Mouse (Mus musculus) gonadal fat pad, adult 2 months (tissue): Measurements from ENCODE around the gene Acer1. TPM values are rescaled to one million over a fixed set of nuclear protein-coding genes. Genes with fewer than 3 reads are reported as not detected.

Source experiments
- DNase-seq: peaks from one replicate; pipeline ENCODE4 v3.0.0-alpha.2; 2012; ENCODE audit warnings: low read depth
- polyA plus RNA-seq: library from polyadenylated mRNA; depleted of rRNA; stranded (reverse); fragments of >200 nt; gene quantifications from 2 replicates; pipeline ENCODE4 v1.2.3, GENCODE M21; 2012

Acer1 gene
- polyA plus RNA-seq, 1 experiment, result not detected

GRCm38 (mm10) chr17:56989467-56990114, 7.7 kb upstream of the Acer1 start:
- DNase-seq, result no peak

GRCm38 (mm10) chr17:56988921-56989430, 7.0 kb upstream of the Acer1 start:
- peak; percentile 85 for DNase-seq

DNA sequence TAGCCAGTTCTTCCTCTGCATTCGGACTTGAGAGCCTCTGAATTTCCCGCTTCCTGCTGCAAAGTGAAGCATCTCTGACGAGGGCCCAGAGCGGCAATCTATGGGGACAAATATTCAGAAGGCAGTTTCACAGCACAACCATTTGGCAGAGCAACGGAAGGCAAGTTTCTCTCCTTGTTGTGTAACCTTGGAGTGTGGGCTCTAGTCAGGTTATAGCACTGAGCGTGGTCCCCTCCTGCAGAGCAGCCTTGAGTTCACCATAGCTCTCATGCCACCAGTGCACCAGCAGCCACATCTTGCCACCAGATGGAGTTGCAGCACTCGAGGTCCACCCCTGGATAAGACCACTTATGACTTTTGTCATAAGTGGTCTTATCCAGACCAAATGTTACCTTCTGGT, 6.5 kb upstream of the Acer1 start:
- no peak for DNase-seq

DNA sequence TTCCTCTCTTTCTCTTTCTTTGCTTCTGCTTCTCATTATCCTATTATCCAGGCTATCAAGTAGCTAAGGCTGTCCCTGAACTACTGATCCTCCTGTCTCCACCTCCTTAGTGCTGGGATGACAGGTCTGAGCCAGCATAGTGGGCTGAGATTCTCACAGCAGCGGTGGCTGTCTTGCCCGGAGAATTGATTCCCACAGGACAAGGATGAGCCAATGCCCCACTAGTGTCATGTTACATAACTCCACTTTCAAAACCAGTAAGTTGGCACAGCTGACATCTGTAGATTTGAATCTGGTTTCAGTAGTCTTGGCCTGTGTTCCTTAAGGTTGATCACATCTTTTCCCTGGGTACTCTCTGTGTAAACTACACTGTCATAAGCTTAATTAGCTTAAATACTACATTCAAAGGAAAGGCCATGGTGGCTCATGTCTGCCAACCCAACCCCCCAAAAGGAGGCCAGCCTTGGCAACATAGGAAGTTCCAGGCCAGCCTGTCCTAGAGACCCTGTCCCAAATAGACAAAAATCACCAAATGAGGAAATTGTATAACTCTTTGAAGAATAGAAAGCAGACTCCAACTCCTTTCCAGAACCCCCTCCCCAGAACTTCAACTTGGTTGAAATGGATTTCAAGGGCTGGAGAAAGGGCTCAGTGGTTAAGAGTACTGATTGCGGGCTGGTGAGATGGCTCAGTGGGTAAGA, 4.3 kb upstream of the Acer1 start:
- DNase-seq, result peak; percentile 59

DNA sequence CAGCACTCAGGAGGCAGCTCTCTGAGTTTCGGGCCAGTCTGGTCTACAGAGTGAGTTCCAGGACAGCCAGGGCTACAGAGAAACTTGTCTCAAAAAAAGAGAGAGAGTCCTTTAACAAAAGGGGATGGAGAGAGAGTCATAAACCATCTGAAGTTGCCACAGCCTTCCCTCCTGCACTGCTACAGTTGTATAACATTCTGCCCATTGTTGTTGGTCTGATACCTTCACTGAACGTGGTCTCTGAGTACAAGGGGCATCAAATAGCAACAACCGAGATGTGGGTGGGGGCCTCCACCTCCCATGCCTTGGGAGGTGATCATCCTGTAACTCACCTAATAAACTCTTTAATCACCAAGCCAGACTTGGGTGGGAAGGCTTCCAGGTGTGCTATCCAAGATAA, 3.7 kb upstream of the Acer1 start:
- DNase-seq, result no peak

- no peak for DNase-seq
Observed at GRCm38 (mm10) chr17:56984886-56985285, 3.0 kb upstream of the Acer1 start.

- DNase-seq, result no peak
Observed at GRCm38 (mm10) chr17:56981049-56981448, 877 bp downstream of the Acer1 start.

DNA sequence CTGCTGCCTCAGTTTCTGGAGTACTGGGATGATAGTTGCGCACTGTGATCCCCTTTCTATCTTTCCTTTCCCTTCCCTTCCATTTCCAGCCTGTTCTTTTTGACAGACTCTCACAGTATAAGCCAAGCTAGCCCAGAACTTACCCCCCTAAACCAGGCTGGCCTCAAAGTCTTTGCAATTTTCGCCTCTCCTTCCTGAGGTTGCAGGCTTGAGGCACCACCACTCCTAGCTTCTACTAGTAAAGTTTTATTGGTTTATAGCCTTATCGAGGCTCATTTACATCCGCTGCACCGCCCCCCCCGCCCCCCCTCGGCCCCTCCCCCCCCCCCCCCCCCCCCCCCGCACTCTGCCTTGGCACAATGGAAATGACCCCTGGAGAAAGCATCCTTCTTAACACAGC, 2.4 kb downstream of the Acer1 start:
- no peak for DNase-seq

DNA sequence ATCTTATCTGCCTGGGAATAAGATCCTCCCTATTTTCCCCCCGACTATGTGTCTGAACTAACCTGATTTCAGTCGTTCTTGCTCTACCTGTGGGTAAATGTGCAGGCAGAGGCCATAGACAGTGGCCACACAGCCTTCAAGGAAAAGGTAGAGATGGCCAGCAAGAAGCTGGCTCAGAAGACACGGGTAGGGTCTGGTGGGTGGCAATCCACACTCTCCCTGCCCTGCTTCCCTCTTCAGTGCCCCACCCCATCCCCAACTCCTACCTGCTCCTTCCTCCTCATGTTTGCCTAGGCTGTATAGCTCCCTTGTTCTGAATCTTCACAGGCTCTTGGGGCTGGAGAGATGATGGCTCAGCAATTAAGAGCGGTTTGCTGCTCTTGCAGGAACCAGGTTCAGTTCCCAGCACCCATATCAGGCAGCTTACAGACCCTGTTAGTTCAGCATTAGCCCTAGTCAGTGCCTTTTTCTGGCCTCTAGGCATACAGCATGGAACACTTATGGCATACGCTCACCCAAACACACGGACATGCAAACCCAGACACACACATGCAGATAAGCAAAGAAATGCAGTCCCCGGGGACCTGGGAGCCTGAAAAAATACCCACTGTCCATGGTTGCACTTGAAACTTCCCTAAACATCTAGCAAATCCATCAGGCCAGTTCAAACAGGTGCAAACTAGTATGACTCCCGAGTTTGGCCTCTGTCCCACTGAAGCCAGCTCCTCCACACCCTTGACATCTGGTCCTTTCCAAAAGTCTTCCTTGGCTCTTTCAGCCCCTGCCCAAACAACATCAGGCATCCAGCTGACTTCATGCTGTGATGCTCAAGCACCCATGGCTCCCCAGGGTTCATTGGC, 5.2 kb downstream of the Acer1 start:
- no peak for DNase-seq

DNA sequence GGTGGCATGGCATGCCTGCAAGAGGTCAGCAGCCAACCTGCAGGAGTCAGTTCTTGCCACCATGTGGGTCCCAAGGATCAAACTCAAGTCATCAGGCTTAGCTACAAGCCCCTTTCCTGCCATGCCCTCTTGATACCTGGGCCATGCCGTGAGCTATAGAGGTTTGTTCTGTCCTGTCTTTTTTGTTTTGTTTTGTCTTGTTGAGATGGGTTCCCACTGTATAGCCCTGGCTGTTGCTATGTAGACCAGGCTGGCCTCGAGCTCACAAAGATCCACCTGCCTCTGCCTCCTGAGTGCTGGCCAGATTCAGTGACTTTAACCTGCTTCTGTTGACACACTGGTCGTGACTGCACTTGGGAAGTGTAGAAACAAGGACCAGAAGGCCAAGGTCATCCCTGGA, 6.5 kb downstream of the Acer1 start:
- DNase-seq, result no peak

- peak; percentile 85 for DNase-seq
Observed at GRCm38 (mm10) chr17:56974708-56975240, 7.2 kb downstream of the Acer1 start.

DNA sequence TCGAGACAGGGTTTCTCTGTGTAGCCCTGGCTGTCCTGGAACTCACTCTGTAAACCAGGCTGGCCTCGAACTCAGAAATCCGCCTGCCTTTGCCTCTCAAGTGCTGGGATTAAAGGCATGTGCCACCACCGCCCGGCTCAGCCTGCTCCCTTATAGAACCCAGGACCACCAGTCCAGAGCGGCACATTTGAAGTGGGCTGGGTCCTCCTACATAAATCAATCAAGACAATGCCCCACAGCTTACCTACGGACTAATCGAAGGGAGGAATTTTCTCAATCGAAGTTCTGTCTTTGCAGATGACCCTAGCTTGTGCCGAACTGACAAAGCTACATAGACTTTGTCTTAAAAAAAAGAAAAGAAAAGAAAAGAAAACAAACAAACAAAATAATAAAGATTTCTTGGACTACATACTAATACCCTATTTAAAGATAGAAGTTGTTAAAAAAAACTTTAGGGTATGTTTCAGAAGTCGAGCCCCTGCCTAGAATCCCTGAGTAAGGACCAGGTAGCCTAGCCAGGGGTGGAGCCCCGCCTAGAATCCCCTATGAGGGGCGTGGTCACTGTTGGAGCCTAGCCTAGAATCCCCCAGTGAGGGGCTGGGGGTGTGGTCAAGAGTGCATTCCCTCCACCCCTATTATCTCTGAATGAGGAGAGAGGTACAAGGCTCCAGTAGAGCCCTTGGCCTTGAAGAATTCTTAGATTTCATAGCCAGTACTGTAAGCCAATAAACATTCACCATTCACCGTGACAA, 7.8 kb downstream of the Acer1 start:
- DNase-seq, result no peak

DNA sequence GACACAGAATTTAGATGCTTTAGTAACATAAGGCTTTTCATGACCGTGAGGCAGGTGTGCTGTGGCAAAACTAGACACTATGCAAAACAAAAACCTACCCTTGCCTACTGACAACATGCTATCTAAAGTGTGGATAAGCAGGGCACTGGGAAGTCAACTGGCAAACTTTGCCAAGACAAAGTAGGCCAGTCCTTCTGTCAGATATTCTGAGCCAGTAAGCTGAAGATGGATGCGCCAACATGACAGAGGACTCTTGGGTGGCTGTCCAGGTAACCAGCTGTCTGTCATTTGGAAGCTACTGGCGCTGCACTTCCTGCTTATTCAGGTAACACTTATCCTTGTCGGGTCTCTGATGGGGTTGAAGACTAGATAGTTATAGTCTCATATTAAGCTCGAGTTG, 11.8 kb downstream of the Acer1 start:
- no peak for DNase-seq

DNA sequence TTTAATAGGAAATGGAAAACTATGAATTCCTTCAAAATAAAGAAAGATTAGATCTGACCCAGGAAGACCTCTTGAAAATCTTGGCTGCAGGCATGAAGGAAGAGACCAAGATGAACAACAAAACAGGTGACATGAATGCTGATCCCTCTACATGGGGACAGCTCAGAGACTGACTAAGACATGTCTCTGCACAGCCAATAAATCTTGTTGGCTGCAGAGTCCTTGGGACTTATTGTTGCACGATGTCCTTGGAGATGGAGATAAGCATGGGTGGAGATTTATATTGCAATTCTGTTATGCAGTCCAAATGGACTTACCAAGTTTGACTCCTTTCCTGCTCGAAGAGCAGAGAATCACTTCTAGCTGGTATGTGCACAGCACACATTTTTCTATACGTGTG, 12.6 kb downstream of the Acer1 start:
- DNase-seq, result no peak

- DNase-seq, result no peak
Observed at GRCm38 (mm10) chr17:56963646-56964045, 18.3 kb downstream of the Acer1 start.

DNA sequence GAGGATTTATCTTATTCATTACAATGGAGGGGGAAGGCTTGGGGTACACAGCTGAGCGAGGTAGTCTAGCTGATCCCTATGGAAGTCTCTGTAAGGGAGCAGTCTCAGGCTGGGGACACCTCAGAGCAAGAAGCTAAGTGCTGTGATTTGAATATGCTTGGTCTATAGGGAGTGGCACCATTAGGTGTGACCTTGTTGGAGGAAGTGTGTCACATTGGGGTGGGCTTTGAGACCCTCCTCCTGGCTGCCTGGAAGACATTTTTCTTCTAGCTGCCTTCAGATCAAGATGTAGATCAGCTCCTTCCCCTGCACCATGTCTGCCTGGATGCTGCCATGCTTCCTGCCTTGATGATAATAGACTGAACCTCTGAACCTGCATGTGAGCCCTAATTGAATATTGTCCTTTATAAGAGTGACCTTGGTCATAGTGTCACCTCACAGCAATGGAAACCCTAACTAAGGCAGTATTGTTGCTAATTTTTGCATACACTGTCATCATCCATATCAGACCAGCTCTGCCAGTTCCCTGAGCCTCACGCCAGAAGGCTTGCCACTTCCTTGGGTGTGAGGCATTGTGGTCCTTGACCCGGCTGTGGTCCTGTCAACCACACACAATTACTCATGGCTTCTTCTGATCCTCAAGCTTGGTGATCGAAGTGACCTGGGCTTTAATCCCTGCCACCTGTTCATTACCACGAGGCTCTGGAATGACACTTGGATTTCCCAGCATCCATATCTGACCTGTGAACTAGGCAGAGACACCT, 19.1 kb downstream of the Acer1 start:
- DNase-seq, result no peak

GRCm38 (mm10) chr17:56961880-56962279, 20.0 kb downstream of the Acer1 start:
- no peak for DNase-seq

DNA sequence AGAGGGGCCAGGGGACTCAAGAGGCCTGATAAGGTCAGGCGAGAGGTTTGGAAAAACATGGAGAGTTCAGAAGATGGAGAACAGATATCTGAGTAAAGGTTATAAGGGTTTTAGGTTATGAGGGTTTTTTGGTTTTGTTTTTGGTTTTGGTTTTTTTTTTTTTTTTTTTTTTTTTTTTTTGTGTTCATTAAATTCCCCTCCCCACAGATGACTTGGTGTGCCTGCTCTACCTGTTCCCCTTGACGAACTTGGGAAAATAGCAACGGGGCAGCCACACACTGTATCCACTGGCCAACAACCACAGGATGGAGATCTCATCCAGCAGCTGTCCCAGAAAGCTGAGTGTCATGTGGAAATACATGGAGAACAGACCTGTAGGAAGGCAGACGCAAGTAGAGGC, 23.3 kb downstream of the Acer1 start:
- no peak for DNase-seq

- DNase-seq, result no peak
Observed at GRCm38 (mm10) chr17:56957763-56958429, 24.0 kb downstream of the Acer1 start.

GRCm38 (mm10) chr17:56954871-56955270, 27.1 kb downstream of the Acer1 start:
- DNase-seq, result no peak
